Mouse (Mus musculus) frontal cortex, postnatal 25 days (tissue): Measurements from ENCODE around the gene Slc31a2.

Experiments
- DNase-seq, 2 experiments: peaks; one replicate each; pipeline ENCODE4 v3.0.0; 2022; ENCODE audit warnings: low spot score in 2 of 2

Gene Slc31a2

DNA sequence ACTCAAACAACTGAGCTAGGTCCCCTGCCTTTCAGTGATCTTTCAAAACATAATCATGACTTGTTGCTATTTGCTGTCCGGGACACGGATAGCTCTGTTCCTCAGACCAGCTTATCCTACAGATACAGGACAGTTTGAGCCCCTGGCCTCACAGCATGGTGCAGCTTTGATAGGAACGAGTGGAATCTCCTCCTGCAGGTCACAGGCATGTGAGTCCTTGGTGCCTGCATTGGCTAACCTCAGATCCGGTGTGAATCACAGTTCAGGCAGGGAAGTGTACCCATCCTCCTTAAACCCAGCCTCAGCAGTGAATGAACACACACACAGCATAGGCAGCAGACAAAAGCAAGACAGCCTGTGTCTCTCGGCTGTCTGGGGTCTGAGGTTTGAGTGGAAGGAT lies 19.0 kb downstream of the Slc31a2 start:
- no peak for DNase-seq

DNA sequence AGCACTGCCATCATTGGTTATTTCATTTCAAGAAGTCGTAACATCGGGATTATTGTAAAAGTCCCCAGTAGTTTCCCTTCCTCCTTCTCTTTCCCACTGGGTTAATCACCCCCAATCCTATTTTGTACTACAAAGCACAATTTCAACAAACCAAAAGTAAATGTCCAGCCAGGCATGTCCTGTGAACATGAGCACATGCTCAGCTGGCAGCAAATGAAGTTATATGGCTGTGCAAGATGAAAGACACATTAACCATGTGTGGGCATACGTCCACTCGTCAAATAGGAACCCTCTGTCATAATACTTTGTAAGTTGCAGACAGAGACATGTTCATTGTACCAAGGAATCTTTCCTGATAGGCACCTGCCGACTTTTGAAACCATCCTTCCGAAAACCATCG lies 20.6 kb downstream of the Slc31a2 start:
- no peak for DNase-seq

DNA sequence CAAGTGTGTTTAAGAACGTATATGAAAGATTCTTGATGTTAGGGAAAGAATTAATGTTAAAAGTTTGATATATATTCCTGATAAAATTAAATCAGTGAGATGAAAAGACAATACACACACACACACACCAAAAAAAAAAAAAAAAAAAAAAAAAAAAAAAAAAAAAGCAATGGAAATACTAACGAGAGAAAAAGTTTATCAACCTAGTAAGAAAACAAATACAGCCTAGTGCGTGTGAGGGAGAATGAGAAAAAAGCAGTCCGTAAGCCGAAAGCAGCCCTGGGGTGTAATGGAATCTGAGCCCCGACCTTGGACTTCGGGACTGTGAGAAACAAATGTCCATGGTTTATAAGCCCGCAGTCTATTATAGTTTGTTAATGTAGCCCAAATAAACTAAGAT lies 23.2 kb downstream of the Slc31a2 start:
- DNase-seq = no peak

DNA sequence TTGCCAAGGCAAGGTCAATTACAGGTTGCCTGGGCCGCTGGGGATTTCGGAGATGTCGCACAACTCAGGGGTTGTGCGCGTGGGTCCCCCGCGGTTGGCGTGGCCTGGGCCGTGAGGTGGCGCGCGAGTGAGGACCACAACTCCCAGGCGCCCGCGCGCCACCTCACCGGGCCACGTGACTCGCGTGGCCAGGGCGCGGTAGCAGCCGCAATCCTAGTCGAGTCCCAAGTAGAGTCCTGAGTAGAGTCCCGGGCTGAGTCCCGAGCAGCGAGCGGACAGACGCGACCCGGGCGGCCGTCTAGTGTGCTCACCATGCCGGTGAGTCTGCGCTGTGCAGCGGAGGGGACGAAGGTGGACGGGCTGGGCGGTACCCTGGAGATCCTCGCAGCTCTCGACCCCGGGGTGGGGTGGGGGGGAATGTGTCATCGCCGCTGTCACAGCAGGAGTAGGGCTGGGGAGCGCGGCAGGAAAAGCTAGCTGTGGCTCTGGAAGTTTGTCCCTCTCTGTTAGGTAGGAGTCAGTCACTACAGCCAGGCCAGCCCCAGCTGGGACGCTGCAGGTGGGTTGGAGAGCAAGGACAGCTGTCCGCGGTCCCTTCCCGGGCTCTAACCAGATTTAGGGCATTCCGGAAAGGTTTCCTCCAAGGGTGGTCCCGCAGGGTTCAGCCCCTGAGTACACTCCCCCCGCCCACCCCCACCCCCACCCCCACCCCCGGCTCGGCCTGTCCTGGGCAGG lies 24.1 kb downstream of the Slc31a2 start:
- peak; percentile 61 to 66 for DNase-seq

DNA sequence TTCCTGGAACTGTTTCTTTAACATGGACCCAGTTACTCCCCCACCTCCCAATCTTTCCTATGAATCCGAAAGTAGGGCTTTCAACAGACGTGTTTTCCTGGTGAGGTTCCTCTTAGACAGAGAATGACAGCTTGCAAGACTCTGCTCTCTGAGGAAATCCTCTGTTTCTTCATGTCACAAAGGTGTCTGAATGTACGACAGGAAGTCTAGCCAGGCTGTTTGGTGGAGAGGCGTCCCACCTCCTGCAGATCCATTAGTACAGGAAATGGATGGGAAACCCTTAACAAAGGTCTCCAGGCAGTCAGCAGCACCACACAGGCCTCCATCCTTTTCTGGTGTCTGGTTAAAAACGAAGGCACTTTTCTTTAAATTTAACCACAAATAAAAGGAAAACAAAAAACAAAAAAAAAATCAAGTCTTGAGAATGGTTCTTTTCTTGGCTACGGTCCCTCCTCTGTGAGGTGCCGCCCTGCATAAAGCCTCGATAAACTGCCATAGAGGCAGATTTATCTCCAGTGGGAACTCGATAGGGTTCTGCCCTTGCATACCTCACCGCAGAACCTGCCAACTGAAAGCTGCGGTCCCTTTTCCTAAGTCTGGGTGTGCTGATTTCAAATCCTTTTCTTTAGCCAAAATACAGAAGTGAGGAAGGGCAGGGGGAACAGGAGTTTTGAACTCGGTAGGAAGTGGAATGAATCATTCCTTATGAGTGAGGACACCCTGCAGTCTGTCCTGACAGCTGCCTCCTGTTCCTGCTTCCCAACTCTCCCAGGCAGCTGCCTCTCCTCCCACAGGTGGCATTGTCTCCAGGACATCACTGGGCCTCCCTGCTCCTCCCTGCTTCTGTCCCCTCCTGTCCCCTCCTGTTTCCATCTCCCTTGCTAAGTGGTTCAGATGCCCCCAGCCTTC lies 24.9 kb downstream of the Slc31a2 start:
- no peak for DNase-seq

DNA sequence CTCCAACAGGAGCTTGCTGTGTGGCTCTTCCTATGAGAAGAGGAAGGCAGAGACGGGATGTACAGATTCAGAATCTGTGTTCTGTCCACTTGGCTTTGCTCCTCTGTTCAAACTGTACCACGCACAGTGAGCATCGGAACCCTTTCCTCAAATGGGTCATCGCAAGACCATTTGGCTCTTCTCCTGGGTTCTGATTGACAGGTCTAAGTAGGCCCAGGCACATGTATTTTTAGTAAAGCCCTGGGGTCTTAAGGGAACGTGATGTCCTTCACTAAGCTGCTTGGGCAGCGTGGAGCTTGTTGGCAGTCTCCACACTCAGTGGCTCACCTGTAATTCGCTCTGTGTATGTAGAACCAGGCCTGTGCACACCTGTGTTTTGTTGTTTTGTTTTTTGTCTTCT lies 26.9 kb downstream of the Slc31a2 start:
- no peak for DNase-seq

DNA sequence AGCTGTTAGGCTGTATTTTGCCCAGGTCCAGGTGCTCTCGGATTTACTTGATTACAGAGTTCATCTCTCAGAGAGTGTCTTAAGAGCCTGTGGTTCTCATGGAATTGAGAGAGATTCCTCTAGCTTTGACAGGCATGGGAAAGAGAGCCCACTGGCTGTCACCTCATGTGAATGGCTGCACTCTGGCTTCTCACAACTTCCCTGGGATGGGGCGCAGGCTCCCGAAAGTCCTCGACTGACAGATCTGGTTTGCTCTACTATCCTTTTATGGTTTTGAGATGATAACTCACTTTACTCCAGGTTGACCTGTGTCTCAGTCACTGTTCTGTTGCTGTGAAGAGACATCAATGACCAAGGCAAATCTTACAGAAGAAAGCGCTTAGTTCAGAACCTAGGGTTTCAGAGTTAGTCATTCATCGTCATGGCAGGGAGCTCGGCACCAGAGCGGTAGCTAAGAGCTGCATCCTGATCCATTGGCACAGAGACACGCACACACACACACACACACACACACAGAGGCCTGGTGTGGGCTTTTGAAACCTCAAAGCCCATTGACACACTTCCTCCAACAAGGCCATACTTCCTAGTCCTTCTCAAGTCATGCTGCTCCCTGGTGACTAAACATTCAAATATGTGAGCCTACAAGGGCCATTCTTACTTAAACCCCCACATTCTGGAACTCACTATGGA lies 28.6 kb downstream of the Slc31a2 start:
- no peak for DNase-seq

DNA sequence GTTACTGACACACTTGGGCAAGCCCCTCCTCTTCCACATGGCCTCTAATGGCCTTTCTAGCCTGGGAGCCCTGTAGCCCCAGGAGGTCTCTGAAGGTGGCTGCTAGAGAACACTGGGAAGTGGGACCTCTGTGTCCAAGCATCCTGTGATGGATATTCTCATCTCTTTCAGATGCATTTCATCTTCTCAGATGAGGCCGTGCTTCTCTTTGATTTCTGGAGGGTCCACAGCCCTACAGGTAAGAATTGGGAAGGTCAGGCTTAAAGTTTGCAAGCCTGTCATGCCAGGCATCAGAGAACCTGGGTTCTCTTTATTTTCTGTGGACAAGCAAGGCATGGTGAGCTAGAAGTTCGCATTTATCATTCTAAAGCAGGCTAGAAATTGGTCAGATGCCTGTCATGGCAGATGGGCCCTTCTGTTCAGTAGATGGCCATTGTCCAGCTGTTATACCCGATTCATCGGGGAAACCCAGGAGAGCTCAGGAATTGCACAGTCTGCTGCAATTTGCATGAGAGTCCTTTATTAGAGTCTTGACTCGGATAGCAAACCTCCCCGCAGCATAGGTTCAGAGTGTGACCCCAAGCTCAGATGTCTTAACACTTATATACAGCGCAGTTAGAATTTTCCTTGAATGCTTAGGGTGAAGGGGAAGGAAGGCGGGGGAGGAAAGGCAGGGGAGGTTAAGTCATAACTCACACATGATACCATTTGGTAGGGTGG lies 30.3 kb downstream of the Slc31a2 start:
- DNase-seq = peak in 1 of 2 experiments; percentile 2

DNA sequence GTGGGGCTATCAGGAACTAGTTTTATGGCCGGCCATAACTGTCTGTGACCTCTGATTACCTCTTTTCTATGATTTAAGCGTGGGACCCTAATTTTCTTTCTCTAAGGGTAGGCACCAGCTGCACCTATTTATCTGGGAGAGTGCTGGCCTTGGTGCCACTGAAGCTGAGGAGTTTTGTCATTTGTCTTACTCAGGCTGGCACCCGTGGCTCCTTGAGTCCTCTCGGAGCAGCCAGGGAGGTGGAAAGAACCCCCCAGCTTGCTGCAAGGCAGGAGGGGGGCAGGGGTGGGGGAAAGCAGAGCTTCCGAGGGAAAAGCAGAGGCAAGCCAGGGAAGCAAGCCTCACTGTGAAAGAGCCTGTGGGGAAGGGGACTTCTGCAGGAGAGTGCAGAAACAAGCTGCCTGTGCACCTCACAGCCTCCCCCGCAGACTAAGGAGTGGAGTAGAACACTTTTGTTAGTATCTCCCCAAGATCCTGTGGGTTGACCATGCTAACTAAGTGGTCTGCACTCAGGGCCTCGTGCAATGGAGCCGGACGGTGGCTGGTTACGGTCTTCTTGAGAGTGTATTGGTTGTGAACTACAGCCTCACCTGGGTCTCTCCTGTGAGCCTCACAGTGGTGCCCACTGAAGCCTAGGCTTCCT lies 31.0 kb downstream of the Slc31a2 start:
- DNase-seq = no peak

DNA sequence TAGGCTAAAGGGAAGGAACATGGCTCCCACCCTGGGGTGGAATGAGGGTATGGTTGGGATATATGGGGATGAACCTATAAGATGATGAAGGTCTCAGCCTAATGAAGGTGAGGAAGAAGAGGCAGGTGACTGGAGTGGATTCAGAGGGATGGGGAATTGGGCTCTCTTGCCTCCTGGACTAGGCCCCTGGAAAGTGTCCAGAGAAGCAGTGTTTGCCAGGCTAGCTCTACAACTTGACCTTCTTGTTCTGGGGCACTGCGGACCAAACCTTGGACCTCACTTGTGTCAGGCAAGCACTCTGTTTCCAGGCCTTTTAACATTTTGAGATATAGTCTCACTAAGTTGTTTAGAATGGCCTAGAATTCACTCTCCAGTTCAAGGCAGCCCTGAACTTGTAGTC lies 32.4 kb downstream of the Slc31a2 start:
- no peak for DNase-seq

DNA sequence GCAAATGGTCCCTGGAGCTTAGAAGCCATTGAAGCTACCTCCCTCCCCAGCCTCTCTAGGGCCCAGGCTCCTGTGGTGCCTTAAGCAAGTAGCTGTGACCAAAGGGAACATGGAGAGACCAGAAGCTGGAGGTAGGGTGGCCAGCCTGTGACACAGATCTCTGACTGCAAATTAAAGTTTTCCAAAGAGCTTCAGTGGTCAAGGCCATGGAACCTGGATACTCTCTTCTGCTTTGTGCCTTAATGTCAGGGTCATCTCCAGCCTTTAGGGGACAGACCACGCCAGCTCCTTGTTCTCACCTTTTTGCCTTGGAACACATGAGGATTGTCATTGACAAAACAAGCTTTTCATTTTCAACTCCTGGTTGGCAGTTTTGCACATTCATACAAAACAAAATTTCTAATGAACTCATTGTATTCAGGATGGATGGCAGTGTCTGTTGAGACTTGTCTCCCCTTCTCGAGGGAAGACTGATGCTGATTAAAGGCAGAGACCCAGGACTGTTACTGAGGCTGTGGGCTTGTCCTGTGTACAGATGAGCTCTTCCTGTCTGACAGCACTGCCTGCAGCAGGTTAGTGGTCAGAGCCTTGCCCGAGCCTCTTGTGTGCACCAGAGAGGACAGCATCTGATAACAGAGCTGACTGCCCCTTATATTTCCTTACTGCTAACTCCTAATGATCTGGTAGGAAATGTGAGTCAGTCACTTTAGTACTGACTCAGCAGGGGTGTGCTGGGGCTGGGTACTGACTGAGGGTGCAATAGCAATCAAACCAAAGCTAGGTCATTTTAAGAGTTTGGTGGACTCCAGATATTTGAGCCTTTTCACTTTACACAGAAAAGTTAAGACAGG lies 35.1 kb downstream of the Slc31a2 start:
- DNase-seq = no peak

DNA sequence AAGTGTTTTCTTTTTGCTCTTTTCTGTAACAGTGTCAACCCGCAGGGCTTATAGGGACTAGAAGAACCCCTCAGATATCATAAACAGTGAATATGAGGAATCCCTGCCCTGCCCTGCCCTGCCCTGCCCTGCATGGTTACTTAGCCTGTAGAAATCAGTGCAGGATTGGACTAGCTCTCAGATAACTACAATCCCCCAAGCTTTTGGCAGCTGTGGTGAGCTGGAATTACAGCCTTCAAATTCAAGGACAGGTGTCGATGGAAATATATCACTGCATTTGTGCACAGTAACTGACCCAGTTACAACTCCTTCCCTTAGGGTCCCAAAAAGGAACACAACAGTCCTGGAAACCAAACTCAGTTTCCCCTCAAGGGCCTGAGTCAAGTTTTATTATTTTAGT lies 37.6 kb downstream of the Slc31a2 start:
- DNase-seq = no peak

DNA sequence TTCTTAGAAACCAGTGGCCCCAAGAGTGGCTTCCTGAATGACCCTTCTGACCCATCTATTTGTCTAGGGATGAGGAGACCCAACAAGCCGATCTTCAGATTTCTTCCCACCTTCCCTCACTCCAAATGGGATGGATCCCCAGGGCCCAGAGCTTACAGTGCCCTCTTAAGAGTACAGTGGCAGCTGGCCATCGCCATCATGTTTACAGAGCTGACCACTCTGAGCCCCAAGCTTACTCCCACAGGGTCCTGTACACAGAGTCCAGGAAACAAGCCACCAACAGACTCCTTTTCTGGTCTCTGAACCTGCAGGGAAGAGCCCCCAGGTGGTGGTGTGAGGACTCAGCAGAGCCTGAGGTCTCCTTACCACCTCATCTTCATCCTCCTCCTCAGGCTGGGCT lies 40.4 kb downstream of the Slc31a2 start:
- no peak for DNase-seq

DNA sequence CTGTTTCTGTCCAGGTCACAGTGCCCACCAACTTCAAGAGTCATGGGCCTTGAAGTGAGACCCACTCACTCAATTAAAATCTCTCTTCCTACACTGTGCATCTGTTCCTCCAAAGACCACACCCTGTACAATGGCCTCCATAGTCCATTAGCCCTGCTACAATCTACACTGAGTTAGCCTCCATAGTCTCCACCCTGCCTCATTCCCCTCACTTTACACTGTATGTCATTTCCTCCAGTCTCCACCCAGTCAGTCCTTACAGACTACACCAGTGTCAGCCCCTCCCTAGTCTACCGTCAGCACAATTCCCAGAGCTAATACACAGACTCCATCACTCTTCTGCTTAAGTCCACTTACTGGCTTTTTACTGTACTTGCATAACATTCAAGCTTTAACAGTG lies 40.9 kb downstream of the Slc31a2 start:
- DNase-seq = no peak

DNA sequence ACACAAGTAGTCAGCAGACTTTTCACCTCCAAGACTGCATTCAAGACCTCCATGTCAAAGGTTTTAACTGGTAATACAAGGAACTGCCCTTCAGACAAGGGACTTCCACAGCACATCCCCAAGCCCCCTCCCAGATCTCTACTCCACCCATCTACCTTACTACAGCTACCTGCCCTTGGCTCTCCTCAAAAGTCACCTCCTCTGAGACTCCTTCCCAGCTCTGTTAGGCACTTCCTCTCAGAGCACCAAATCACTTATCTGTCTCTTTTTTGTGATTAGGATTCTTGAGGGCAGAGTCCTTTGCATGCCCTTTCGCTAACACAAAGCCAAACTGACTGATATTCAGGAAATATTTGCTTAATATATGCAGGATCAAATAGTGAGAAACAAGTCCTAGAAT lies 43.9 kb downstream of the Slc31a2 start:
- no peak for DNase-seq

DNA sequence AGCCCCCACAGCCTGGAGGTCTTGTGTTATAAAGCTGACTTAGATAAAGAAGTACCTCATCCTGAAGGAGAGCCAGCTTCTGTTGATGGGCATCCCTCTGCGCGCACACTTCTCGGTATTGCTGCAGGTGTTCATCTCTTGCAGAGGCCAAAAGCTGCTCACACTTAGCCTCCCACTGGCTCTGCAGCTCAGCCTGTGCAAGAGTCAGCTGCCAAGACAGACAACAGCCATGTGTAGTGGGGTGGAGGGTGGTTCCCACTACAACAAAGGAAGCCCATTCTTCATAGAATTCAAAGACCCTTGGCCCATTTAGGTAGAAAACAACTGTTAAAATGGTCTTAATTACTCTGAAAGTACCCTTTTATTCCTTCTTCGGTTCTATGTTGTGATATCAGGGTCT lies 44.5 kb downstream of the Slc31a2 start:
- DNase-seq = no peak

DNA sequence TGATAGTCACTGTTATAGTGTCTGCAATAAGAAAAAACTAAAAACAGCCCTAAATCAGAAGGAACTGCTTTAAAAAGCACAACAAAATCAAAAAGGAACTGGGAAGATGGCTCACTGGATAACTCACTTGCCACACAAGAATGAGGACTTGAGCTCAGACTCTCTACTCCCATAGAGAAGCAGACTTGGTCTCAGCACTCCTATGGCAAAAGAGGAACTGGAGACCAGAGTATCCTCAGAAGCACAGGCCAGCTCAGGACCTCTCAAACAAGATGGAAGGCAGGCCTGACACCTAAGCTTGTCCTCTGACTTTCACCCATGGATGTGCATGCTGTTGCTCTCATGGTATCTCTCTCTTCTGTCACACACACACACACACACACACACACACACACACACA lies 46.0 kb downstream of the Slc31a2 start:
- DNase-seq = no peak

DNA sequence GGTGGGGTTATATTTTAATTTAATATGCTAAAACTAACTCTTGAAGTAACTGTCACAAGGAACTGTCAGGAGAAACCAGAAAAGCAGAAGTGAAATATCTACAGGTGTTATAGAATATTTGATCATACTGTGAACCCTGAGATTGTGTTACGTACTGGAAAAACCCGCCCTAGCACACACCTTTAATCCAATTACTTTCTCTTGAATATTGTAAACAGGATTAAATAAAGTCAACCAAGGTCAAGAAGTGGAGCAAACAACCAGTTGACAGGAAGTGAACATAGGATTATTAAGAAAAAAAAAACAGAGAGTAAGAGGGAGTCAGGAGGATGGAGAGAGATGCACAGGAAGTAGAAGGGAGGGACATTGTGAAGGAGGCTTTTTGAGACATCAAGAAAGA lies 50.5 kb downstream of the Slc31a2 start:
- no peak for DNase-seq

DNA sequence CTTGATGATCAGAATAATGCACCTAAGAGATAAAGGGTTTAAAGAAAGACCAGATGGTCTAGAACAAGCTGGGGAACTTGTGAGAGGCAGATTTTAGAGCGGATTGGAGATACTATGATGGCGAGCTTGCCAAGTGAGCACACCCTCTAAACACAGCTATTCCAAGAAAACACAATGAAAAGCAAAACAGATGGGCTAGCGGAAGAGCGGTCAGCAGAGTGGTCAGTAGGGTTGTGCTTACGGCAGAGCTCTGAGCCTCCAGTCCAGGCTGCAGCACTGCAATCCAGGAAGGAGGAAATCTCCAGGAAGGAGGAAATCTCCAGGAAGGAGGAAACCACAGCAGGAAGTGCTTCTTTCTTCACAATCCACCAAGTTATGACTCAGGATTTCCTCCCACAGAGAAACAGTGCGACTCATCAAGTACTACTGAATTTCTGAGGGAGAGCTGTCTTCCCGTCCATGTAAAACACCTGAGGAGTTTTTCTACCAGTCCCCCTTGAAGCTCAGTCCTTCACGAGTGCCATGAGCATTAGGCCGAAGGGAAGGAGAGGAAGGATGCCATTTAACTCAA lies 51.4 kb downstream of the Slc31a2 start:
- DNase-seq = no peak

DNA sequence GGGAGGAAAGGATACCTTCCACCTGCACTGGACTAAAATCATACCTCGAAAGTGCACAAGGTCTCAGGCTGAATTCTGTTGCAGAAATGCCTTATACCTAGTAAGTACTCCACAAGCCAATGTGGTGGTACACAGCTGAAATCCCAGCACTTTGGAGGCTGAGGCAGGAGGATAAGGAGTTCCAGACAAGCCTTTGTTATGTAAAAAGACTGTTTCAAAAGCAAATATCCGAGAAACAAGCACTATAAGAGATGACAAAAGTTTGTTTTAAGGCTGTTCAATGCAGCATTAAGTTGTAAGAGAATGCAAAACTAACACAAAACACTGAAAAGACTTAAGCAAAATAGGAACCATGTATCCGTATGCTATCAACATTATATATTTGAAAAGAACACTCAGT lies 52.2 kb downstream of the Slc31a2 start:
- DNase-seq = no peak
